Mouse (Mus musculus) lung, embryonic 14.5 days (tissue): ENCODE measurements at regions not wholly inside any gene's neighbourhood (a gene's known extent, or its start where the extent isn't known, plus 50 kb on each side); places are given as distances from the start of the nearest gene placed in this dataset.
"Not testable (repeated sequence)": the region's sequence is repeated elsewhere in the genome, so short reads cannot be mapped to it uniquely, and the experiment has no call there.

Source experiments
- ATAC-seq: fragments of 200-750 bp; cut with Nextera tagmentation; 2 replicates; pipeline ENCODE4 v1.8.0; 2017; ENCODE audit warnings: mild to moderate bottlenecking, moderate TSS enrichment, moderate library complexity; ENCODE audit not compliant: insufficient read depth
- DNase-seq: peaks from one replicate; pipeline ENCODE4 v3.0.0-alpha.2; 2015
- H3K27ac ChIP-seq: fragments of 300-500 bp; sonication (generic); 2 replicates; pipeline ENCODE4 v1.5.1; 2014; ENCODE audit warnings: low read depth, mild to moderate bottlenecking, moderate library complexity
- H3K27me3 ChIP-seq: fragments of 300-500 bp; sonication (generic); 2 replicates; pipeline ENCODE4 v1.6.1; 2014; ENCODE audit warnings: low read length, control low read depth; ENCODE audit not compliant: insufficient read depth
- H3K36me3 ChIP-seq: fragments of 300-500 bp; sonication (generic); 2 replicates; pipeline ENCODE4 v1.6.1; 2014; ENCODE audit warnings: control low read depth; ENCODE audit not compliant: insufficient read depth
- H3K4me1 ChIP-seq: fragments of 300-500 bp; sonication (generic); 2 replicates; pipeline ENCODE4 v1.6.1; 2014; ENCODE audit warnings: antibody characterized with exemption, control low read depth; ENCODE audit not compliant: insufficient read depth
- H3K4me2 ChIP-seq: fragments of 300-500 bp; sonication (generic); 2 replicates; pipeline ENCODE4 v1.6.1; 2014; ENCODE audit warnings: mild to moderate bottlenecking
- H3K4me3 ChIP-seq: fragments of 300-500 bp; sonication (generic); 2 replicates; pipeline ENCODE4 v1.5.1; 2014; ENCODE audit warnings: low read depth, low read length
- H3K9ac ChIP-seq: fragments of 300-500 bp; sonication (generic); 2 replicates; pipeline ENCODE4 v1.6.1; 2014
- H3K9me3 ChIP-seq: fragments of 300-500 bp; sonication (generic); 2 replicates; pipeline ENCODE4 v1.6.1; 2016; ENCODE audit warnings: low read depth, low read length, control low read depth
- CTCF ChIP-seq: IDR thresholded peaks from 2 replicates; pipeline ENCODE4 v1.5.1; 2016; ENCODE audit warnings: antibody characterized with exemption, low read depth
- WGBS: fragments of 180-500 bp; shearing (Covaris S2); extraction: QIAGEN DNeasy Blood & Tissue Kit; methylation state at CpG from one replicate; pipeline ENCODE4 v1.1.7; 2014; 5-methylcytosine and 5-hydroxymethylcytosine counted together

GRCm38 (mm10) chr2:100918122-100918521 lies 706.4 kb upstream of the Rag2 start:
- WGBS = 67% methylated on average over 3 of the region's 3 CpGs
- H3K9me3 ChIP-seq = no peaks in the 10 kb centered on the region
- no peaks in the 10 kb centered on the region for H3K27me3 ChIP-seq
- H3K9ac ChIP-seq = no peak overlapping the region
- TF ChIP-seq CTCF = no peak
- no peak overlapping the region for H3K4me3 ChIP-seq
- H3K36me3 ChIP-seq = no peaks in the 10 kb centered on the region
- H3K4me1 ChIP-seq = no peaks in the 10 kb centered on the region
- ATAC-seq (no peak), DNase-seq (no peak)
- H3K27ac ChIP-seq = no peak overlapping the region
- H3K4me2 ChIP-seq = no peak overlapping the region

- Histone ChIP-seq H3K27ac (no peak overlapping the region), H3K4me1 (no peaks in the 10 kb centered on the region), H3K27me3 (no peaks in the 10 kb centered on the region), H3K9ac (no peak overlapping the region), H3K4me3 (no peak overlapping the region), H3K4me2 (no peak overlapping the region), H3K36me3 (no peaks in the 10 kb centered on the region), H3K9me3 (no peaks in the 10 kb centered on the region)
- no peak for ATAC-seq
- no peak for TF ChIP-seq CTCF
- 38% methylated on average over 1 of the region's 1 CpGs for whole genome bisulfite sequencing
- DNase-seq = no peak
Measured at GRCm38 (mm10) chr2:100919537-100920212, 704.8 kb upstream of the Rag2 start.

GRCm38 (mm10) chr2:100948632-100949031 lies 675.9 kb upstream of the Rag2 start:
- not testable (repeated sequence) for H3K27me3 ChIP-seq, H3K4me1 ChIP-seq, ATAC-seq, H3K9me3 ChIP-seq, H3K36me3 ChIP-seq, H3K9ac ChIP-seq, DNase-seq, H3K4me3 ChIP-seq, H3K27ac ChIP-seq, H3K4me2 ChIP-seq
- 38% methylated on average over 3 of the region's 3 CpGs for WGBS
- TF ChIP-seq CTCF = peak; percentile 35

- TF ChIP-seq CTCF = no peak
- Histone ChIP-seq H3K9me3 (no peaks in the 10 kb centered on the region), H3K27me3 (no peaks in the 10 kb centered on the region), H3K27ac (no peak overlapping the region), H3K36me3 (no peaks in the 10 kb centered on the region), H3K4me3 (no peak overlapping the region), H3K4me1 (no peaks in the 10 kb centered on the region), H3K4me2 (no peak overlapping the region), H3K9ac (no peak overlapping the region)
- DNase-seq (no peak), ATAC-seq (no peak)
- 78% methylated on average over 1 of the region's 1 CpGs for WGBS
Measured at GRCm38 (mm10) chr2:100959412-100959811, 665.1 kb upstream of the Rag2 start.

- H3K36me3 ChIP-seq = no peaks in the 10 kb centered on the region
- no peak overlapping the region for H3K4me3 ChIP-seq
- TF ChIP-seq CTCF = no peak
- no peaks in the 10 kb centered on the region for H3K4me1 ChIP-seq
- H3K27ac ChIP-seq = no peak overlapping the region
- ATAC-seq (no peak), DNase-seq (no peak)
- H3K9me3 ChIP-seq = no peaks in the 10 kb centered on the region
- H3K4me2 ChIP-seq = no peak overlapping the region
- H3K9ac ChIP-seq = no peak overlapping the region
- H3K27me3 ChIP-seq = no peaks in the 10 kb centered on the region
- WGBS = 68% methylated on average over 2 of the region's 2 CpGs
Measured at GRCm38 (mm10) chr2:100964584-100964983, 659.9 kb upstream of the Rag2 start.

DNA sequence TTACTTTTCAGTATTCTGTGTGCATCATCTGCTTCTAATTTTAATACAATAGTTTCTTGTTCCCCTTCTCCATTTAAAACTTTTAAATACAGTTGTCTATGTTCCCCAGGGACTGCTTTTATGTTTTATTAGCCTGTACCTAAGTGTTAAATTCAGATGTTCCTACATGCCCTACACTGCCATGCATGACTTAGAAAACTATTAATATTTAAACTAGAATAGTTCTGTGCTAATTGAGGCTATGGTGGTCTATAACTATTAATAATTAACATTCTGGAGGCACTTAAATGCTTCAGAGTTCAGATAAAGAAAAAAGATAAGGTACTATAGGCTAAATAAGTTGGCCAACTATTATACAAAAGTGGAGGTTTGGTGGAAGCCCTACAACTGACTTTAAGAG lies 647.3 kb upstream of the Rag2 start:
- H3K36me3 ChIP-seq = no peaks in the 10 kb centered on the region
- no peak overlapping the region for H3K4me2 ChIP-seq
- no peaks in the 10 kb centered on the region for H3K9me3 ChIP-seq
- H3K27me3 ChIP-seq = no peaks in the 10 kb centered on the region
- H3K27ac ChIP-seq = no peak overlapping the region
- H3K4me1 ChIP-seq = no peaks in the 10 kb centered on the region
- ATAC-seq (no peak), DNase-seq (no peak)
- TF ChIP-seq CTCF = no peak
- no peak overlapping the region for H3K4me3 ChIP-seq
- no peak overlapping the region for H3K9ac ChIP-seq

GRCm38 (mm10) chr2:100982362-100982761 lies 642.2 kb upstream of the Rag2 start:
- WGBS = 38% methylated on average over 1 of the region's 1 CpGs
- no peaks in the 10 kb centered on the region for H3K27me3 ChIP-seq
- H3K4me1 ChIP-seq = no peaks in the 10 kb centered on the region
- no peak for ATAC-seq
- no peak for TF ChIP-seq CTCF
- no peak for DNase-seq
- H3K4me2 ChIP-seq = no peak overlapping the region
- no peak overlapping the region for H3K4me3 ChIP-seq
- H3K9me3 ChIP-seq = no peaks in the 10 kb centered on the region
- no peak overlapping the region for H3K9ac ChIP-seq
- no peak overlapping the region for H3K27ac ChIP-seq
- H3K36me3 ChIP-seq = no peaks in the 10 kb centered on the region

GRCm38 (mm10) chr2:101015353-101015752 lies 609.2 kb upstream of the Rag2 start:
- H3K36me3 ChIP-seq = no peaks in the 10 kb centered on the region
- no peaks in the 10 kb centered on the region for H3K9me3 ChIP-seq
- TF ChIP-seq CTCF = no peak
- no peaks in the 10 kb centered on the region for H3K27me3 ChIP-seq
- no peak overlapping the region for H3K4me2 ChIP-seq
- no peak overlapping the region for H3K9ac ChIP-seq
- H3K4me3 ChIP-seq = no peak overlapping the region
- 78% methylated on average over 3 of the region's 3 CpGs for WGBS
- no peak for DNase-seq
- no peak overlapping the region for H3K27ac ChIP-seq
- no peaks in the 10 kb centered on the region for H3K4me1 ChIP-seq
- ATAC-seq = no peak
